In the genomic region with DNA sequence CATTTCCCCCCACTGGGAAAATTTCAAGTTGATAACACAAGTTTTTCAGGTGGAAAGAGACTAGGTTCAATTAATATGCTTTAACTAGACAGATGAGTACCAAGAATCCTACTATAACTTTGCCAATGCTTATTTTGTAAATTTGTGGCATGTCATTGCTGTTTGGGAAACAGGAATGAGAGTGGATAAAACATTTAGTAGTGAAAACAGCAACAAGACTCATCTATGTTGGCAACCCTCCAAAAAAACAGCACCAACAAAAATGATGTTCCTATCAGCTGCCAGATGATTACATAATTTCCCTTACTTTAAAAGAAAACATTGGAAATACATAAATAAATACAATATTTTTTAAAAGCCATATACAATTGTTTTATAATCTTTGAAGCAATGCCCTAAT, we compare ENCODE assay signal across 16 mouse cellular contexts.
A peak's percentile ranks its signal among the peaks of the same experiment; 100 is the strongest.
DNase-seq lines count a peak whose midpoint lies in the region.
"Had no signal": no experiment of that assay in that cellular context is flagged by ENCODE, and none has a peak within 500 bp of the region (broad histone marks: within the 10 kb centered on the region; RNA-seq: fewer than 3 reads in every experiment).

No protein-coding gene starts in this region.

- DNase-seq in kidney, adult 9 months = peak; percentile 9
- no peak for DNase-seq in kidney, postnatal 25 days
- peak; percentile 6 for DNase-seq in lung, postnatal 36 days
- DNase-seq in lung, postnatal 14 days = no peak
- DNase-seq in adipocyte (ENCODE audit: low spot score) = peak; percentile 57
- no peak for DNase-seq in thymus, postnatal 10 days (ENCODE audit: low spot score in 2 of 2)
- no peak for DNase-seq in left cerebral cortex, adult 18-20 months (ENCODE audit: low spot score in 2 of 2)
- DNase-seq: adrenal gland, adult 2 months; cerebellum, adult 18-20 months; cerebellum, postnatal 25 days; gastrocnemius, postnatal 14 days; heart, adult 11 months; heart, postnatal 36 days; retina, postnatal 1 day; right cerebral cortex, postnatal 25 days; thymus, postnatal 25 days had no signal

Comparison
In these comparisons a context has a peak if more than half of its experiments do, and no peak if none do; other contexts are left out.
1. DNase-seq: peak in kidney, adult 9 months (single experiment), lung, postnatal 36 days (single experiment) and adipocyte (single experiment); none in kidney, postnatal 25 days (0 of 2), lung, postnatal 14 days (single experiment), thymus, postnatal 10 days (0 of 2) and left cerebral cortex, adult 18-20 months (0 of 2).